Mouse (Mus musculus) erythroblast, embryonic 14.5 days (primary cell): ENCODE measurements around the gene Smyd3.

Source experiments
- GATA1 ChIP-seq: IDR thresholded peaks from 2 replicates; pipeline ENCODE4 v1.6.1; 2012; ENCODE audit warnings: low read length, inconsistent platforms, mixed read lengths
- TAL1 ChIP-seq: IDR thresholded peaks from 3 replicates; pipeline ENCODE4 v1.6.1; 2012; ENCODE audit warnings: low read length, inconsistent platforms, mixed read lengths

DNA sequence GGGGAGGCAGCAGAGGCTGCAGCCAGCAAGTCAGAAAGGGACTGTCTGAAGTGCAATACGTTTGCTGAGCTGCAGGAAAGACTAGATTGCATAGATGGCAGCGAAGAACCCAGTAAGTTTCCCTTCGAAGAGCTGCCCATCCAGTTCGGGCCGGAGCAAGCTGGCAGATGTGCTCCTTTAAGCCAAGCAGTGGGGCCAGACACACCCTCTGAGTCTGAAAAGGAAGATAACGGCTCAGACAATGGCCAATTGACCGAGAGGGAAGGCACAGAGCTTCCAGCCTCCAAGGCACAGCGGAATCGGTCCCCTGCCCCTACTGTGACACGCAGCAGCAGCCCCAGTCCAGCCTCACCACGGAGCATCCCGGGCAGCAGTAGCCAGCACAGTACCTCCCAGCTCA, 602.8 kb downstream of the Smyd3 start:
- TF ChIP-seq GATA1 (no peak), TAL1 (no peak)
